7 mouse cellular contexts compared by ENCODE assay signal in genomic region chr7:73715928-73716749, GRCm38 (mm10). TPM values are rescaled to one million over a fixed set of nuclear protein-coding genes. Genes with fewer than 3 reads are reported as not detected.
DNase-seq lines count a peak whose midpoint lies in the region; ATAC-seq lines count a peak whose summit lies in the region.

No protein-coding gene starts in this region.

- WGBS in hindbrain, embryonic 15.5 days = 29% methylated on average over 15 of the region's 15 CpGs
- 35% methylated on average over 15 of the region's 15 CpGs for WGBS in stomach, embryonic 14.5 days

- peak overlapping the region; percentile 56; the same call in 1 of the 2 replicates for H3K27ac ChIP-seq in hindbrain, embryonic 15.5 days (replicated peaks)
- H3K27ac ChIP-seq in stomach, embryonic 14.5 days (ENCODE audit: low read length) = peak overlapping the region; percentile 89

- no peaks in the 10 kb centered on the region for H3K36me3 ChIP-seq in hindbrain, embryonic 15.5 days
- H3K36me3 ChIP-seq in stomach, embryonic 14.5 days (ENCODE audit: control insufficient read depth, insufficient read depth, low read length) = no peaks in the 10 kb centered on the region

- DNase-seq in brain, adult 2 months (ENCODE audit: low read depth, low spot score) = peak; percentile 84
- DNase-seq in cerebellum, adult 9-10 months = peak; percentile 42
- DNase-seq in frontal cortex, postnatal 10 days (ENCODE audit: low spot score in 2 of 2) = peak; percentile 28 to 36
- peak; percentile 67 for DNase-seq in lung, postnatal 36 days
- DNase-seq in urinary bladder, adult 18-20 months (ENCODE audit: low spot score in 2 of 2) = no peak

- no peak overlapping the region for H3K9ac ChIP-seq in hindbrain, embryonic 15.5 days
- no peak overlapping the region for H3K9ac ChIP-seq in stomach, embryonic 14.5 days (replicated peaks; ENCODE audit: low read depth, low read length)

- peaks cover 6% of the 10 kb centered on the region; the same call in 1 of the 2 replicates for H3K4me1 ChIP-seq in hindbrain, embryonic 15.5 days (replicated peaks)
- H3K4me1 ChIP-seq in stomach, embryonic 14.5 days (ENCODE audit: control insufficient read depth, insufficient read depth, low read length) = peaks cover 20% of the 10 kb centered on the region; the same call in 1 of the 2 replicates

- ATAC-seq in hindbrain, embryonic 15.5 days (ENCODE audit: low FRiP score, low read depth) = peak; percentile 91
- peak; percentile 73; the same call in 1 of the 2 replicates for ATAC-seq in stomach, embryonic 14.5 days (ENCODE audit: insufficient number of reproducible peaks, insufficient read depth, low FRiP score, low read depth)

- no peaks in the 10 kb centered on the region for H3K27me3 ChIP-seq in hindbrain, embryonic 15.5 days
- H3K27me3 ChIP-seq in stomach, embryonic 14.5 days (ENCODE audit: control insufficient read depth, insufficient read depth, low read length) = no peaks in the 10 kb centered on the region

- H3K9me3 ChIP-seq in hindbrain, embryonic 15.5 days = no peaks in the 10 kb centered on the region
- no peaks in the 10 kb centered on the region for H3K9me3 ChIP-seq in stomach, embryonic 14.5 days (ENCODE audit: control insufficient read depth, low read depth, low read length)

- H3K4me3 ChIP-seq in hindbrain, embryonic 15.5 days = no peak overlapping the region
- H3K4me3 ChIP-seq in stomach, embryonic 14.5 days (ENCODE audit: low read depth, low read length) = no peak overlapping the region

- H3K4me2 ChIP-seq in hindbrain, embryonic 15.5 days = no peak overlapping the region
- no peak overlapping the region for H3K4me2 ChIP-seq in stomach, embryonic 14.5 days (replicated peaks; ENCODE audit: low read depth, low read length)

RNA-seq across cellular contexts. Expression of gene Fam174b, which starts 24.0 kb away (rescaled TPM):
- polyA plus RNA-seq in hindbrain, embryonic 15.5 days (2015; fragmentation: Nextera tagmentation; extraction: Ambion mirVana) = 40.2 and 40.6 TPM in 2 replicates
- polyA plus RNA-seq in stomach, embryonic 14.5 days (2014; fragmentation: Nextera tagmentation; extraction: Ambion mirVana) = 53.5 and 56.1 TPM in 2 replicates

Comparison
In these comparisons a context has a peak if more than half of its experiments do, and no peak if none do; other contexts are left out.
1. DNase-seq: peak in brain, adult 2 months (single experiment), cerebellum, adult 9-10 months (single experiment), frontal cortex, postnatal 10 days (2 of 2) and lung, postnatal 36 days (single experiment); none in urinary bladder, adult 18-20 months (0 of 2).